Mouse (Mus musculus) kidney, adult 2 months (tissue): Measurements from ENCODE around the gene Arap1. TPM values are rescaled to one million over a fixed set of nuclear protein-coding genes. Genes with fewer than 3 reads are reported as not detected.
A peak's percentile ranks its signal among the peaks of the same experiment; 100 is the strongest.

Experiments
- DNase-seq: peaks from one replicate; pipeline ENCODE4 v3.0.0; 2021
- H3K27ac ChIP-seq: fragments of 200-500 bp; 2 replicates; pipeline ENCODE4 v1.5.1; 2012; ENCODE audit warnings: low read depth, low read length, control low read depth, inconsistent platforms; ENCODE audit not compliant: insufficient read depth
- H3K27me3 ChIP-seq: fragments of 200-500 bp; replicated peaks from 2 replicates; pipeline ENCODE4 v1.6.1; 2012; ENCODE audit warnings: mild to moderate bottlenecking, moderate library complexity, low read length, inconsistent platforms; ENCODE audit not compliant: control insufficient read depth, insufficient read depth
- H3K36me3 ChIP-seq: fragments of 200-500 bp; 2 replicates; pipeline ENCODE4 v1.6.1; 2012; ENCODE audit warnings: mild to moderate bottlenecking, moderate library complexity, low read length, inconsistent platforms; ENCODE audit not compliant: control insufficient read depth, insufficient read depth
- H3K4me1 ChIP-seq: fragments of 200-500 bp; 2 replicates; pipeline ENCODE4 v1.6.1; 2011; ENCODE audit warnings: low read length; ENCODE audit not compliant: control insufficient read depth, insufficient read depth
- H3K4me3 ChIP-seq: fragments of 200-500 bp; 2 replicates; pipeline ENCODE4 v1.5.1; 2011; ENCODE audit warnings: mild to moderate bottlenecking, low read depth, low read length, control low read depth; ENCODE audit not compliant: insufficient read depth
- CTCF ChIP-seq: fragments of 200-500 bp; conservative IDR thresholded peaks from 2 replicates; pipeline ENCODE4 v1.5.1; 2011; ENCODE audit warnings: low read depth, mild to moderate bottlenecking, control low read depth, low read length, moderate library complexity, mixed read lengths; ENCODE audit not compliant: insufficient read depth, insufficient read length
- POLR2A ChIP-seq: fragments of 200-500 bp; IDR thresholded peaks from one replicate; pipeline ENCODE4 v1.6.1; 2011; ENCODE audit warnings: low read depth, low read length, control low read depth
- WGBS: fragments of 180-500 bp; shearing (Covaris S2); methylation state at CpG from one replicate; pipeline ENCODE4 v1.1.7; 2018; 5-methylcytosine and 5-hydroxymethylcytosine counted together
- polyA plus RNA-seq: library from polyadenylated mRNA; depleted of rRNA; stranded (reverse); fragments of >200 nt; gene quantifications from 2 replicates; pipeline ENCODE4 v1.2.3, GENCODE M21; 2012

The Arap1 gene
- polyA plus RNA-seq, 1 experiment = 69.7 TPM

- DNase-seq = no peak
- H3K4me1 ChIP-seq = peaks cover 34% of the 10 kb centered on the region; the same call in 1 of the 2 replicates
- H3K4me3 ChIP-seq = no peak overlapping the region
- TF ChIP-seq CTCF (no peak), POLR2A (no peak)
- H3K27me3 ChIP-seq = no peaks in the 10 kb centered on the region
- H3K36me3 ChIP-seq = no peaks in the 10 kb centered on the region
- no peak overlapping the region for H3K27ac ChIP-seq
- 78% methylated on average over 4 of the region's 4 CpGs for whole genome bisulfite sequencing
These were observed 29.0 kb upstream of the Arap1 start for GRCm38 (mm10) chr7:101318848-101319247.

- TF ChIP-seq POLR2A (no peak), CTCF (no peak)
- DNase-seq = no peak
- no peaks in the 10 kb centered on the region for H3K36me3 ChIP-seq
- peaks cover 35% of the 10 kb centered on the region; the same call in 1 of the 2 replicates for H3K4me1 ChIP-seq
- H3K27ac ChIP-seq = no peak overlapping the region; the same call in 1 of the 2 replicates
- H3K27me3 ChIP-seq = no peaks in the 10 kb centered on the region
- 94% methylated on average over 1 of the region's 1 CpGs for WGBS
- no peak overlapping the region for H3K4me3 ChIP-seq
These were observed 28.1 kb upstream of the Arap1 start for GRCm38 (mm10) chr7:101319796-101320195.

GRCm38 (mm10) chr7:101320399-101321217 is 27.3 kb upstream of the Arap1 start:
- 4% methylated on average over 37 of the region's 37 CpGs for WGBS
- peak overlapping the region; percentile 83 for H3K4me3 ChIP-seq
- H3K36me3 ChIP-seq = no peaks in the 10 kb centered on the region
- peaks cover 39% of the 10 kb centered on the region; the same call in 1 of the 2 replicates for H3K4me1 ChIP-seq
- peak; percentile 90 for DNase-seq
- TF ChIP-seq CTCF = no peak
- TF ChIP-seq POLR2A = no peak
- H3K27ac ChIP-seq = peak overlapping the region; percentile 97
- H3K27me3 ChIP-seq = no peaks in the 10 kb centered on the region

DNA sequence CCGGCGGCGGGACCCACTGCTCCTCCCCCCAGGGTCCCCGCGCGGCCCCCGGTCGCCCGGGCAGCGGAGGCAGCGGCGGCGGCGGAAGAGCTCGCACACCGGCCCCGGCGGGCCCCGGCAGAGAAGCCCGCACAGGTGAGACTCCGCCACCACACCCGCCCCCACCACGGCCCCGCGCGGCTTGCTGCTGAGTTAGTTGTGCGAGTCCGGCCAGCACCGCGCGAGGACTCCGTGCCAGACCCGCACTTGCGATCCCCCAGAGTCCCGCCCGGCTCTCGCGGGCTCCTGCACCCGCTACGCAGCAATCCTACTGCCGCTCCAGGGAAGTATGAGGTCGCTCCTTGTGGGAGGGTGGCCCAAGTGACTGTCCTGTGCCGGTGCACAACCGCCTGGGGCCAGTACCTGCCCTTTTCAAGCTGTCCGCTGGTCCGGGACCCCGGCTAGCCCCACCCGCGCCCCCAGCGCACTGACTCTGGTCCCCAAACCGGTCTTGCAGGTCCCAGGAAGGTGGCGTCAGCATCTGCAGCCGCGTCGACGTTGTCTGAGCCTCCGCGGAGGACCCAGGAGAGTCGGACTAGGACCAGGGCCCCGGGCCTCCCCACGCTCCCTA is 26.5 kb upstream of the Arap1 start:
- Histone ChIP-seq H3K36me3 (no peaks in the 10 kb centered on the region), H3K27ac (peak overlapping the region; percentile 66), H3K4me1 (peaks cover 43% of the 10 kb centered on the region; the same call in 1 of the 2 replicates), H3K4me3 (peak overlapping the region; percentile 83), H3K27me3 (no peaks in the 10 kb centered on the region)
- TF ChIP-seq POLR2A (no peak), CTCF (no peak)
- peak; percentile 62 for DNase-seq
- 4% methylated on average over 61 of the region's 61 CpGs for WGBS

GRCm38 (mm10) chr7:101323141-101323594 is 24.7 kb upstream of the Arap1 start:
- H3K4me1 ChIP-seq = peaks cover 55% of the 10 kb centered on the region
- no peaks in the 10 kb centered on the region for H3K36me3 ChIP-seq
- no peaks in the 10 kb centered on the region for H3K27me3 ChIP-seq
- peak; percentile 84 for DNase-seq
- peak overlapping the region; percentile 83 for H3K4me3 ChIP-seq
- TF ChIP-seq POLR2A (no peak), CTCF (peak; percentile 24; the same call in 1 of the 2 replicates)
- WGBS = 43% methylated on average over 4 of the region's 4 CpGs
- H3K27ac ChIP-seq = peak overlapping the region; percentile 91

- H3K36me3 ChIP-seq = no peaks in the 10 kb centered on the region
- DNase-seq = no peak
- TF ChIP-seq CTCF (no peak), POLR2A (no peak)
- H3K4me3 ChIP-seq = no peak overlapping the region
- no peaks in the 10 kb centered on the region for H3K27me3 ChIP-seq
- peaks cover 55% of the 10 kb centered on the region for H3K4me1 ChIP-seq
- peak overlapping the region; percentile 66 for H3K27ac ChIP-seq
- WGBS = 47% methylated on average over 6 of the region's 6 CpGs
These were observed 23.5 kb upstream of the Arap1 start for GRCm38 (mm10) chr7:101324142-101324962.
